Mouse (Mus musculus): ENCODE data around the gene Btnl2. TPM values are rescaled to one million over a fixed set of nuclear protein-coding genes. Genes with fewer than 3 reads are reported as not detected.

Gene Btnl2
- 0.13 and 0.16 TPM in 2 replicates for polyA plus RNA-seq (2015; fragmentation: Nextera tagmentation; extraction: Ambion mirVana)

DNA sequence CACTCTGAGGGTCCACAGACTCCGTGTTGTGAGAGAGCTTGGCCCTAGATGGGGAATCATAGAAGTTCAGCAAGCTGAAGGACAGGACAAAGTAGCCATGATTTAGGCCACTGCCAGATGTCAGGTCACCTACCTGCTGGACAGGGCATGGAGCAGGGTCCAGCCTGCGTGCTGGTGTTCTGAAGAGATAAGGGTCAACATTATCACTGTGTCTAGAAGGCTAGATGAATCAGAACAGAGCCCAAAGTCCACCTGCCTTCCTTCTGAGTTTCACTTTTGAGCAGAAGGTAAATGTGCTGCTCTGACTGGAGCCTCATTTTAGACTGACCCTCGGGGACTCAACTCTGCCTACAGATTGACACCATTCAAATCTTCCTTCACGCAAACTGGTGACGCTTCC, at the start of gene Btnl2:
TSS of gene Btnl2 (plus strand) at position 284 of the 400 bp plus-strand sequence.
- H3K9ac ChIP-seq (ENCODE audit: low read length): no peak within 1 kb of the TSS
- H3K27ac ChIP-seq (replicated peaks): no peak within 1 kb of the TSS
- ATAC-seq (ENCODE audit: low FRiP score, low TSS enrichment): no peak
- no peak within 1 kb of the TSS for H3K4me3 ChIP-seq (ENCODE audit: low read depth, low read length)
- WGBS: 80% methylated on average over 5 of the region's 5 CpGs
- TF ChIP-seq EP300 (optimal IDR thresholded peaks at IDR 0.05) (no peak), CTCF (IDR thresholded peaks at IDR 0.05; ENCODE audit: low read depth) (no peak)
- no peaks in the 10 kb centered on the region for H3K9me3 ChIP-seq (ENCODE audit: control insufficient read depth, low read length)
- H3K4me2 ChIP-seq (replicated peaks; ENCODE audit: low read depth): no peak within 1 kb of the TSS
- H3K36me3 ChIP-seq (ENCODE audit: control insufficient read depth, insufficient read depth, low read length): no peaks in the 10 kb centered on the region
- H3K4me1 ChIP-seq (replicated peaks; ENCODE audit: control insufficient read depth, insufficient read depth): no peaks in the 10 kb centered on the region
- no peak for DNase-seq (ENCODE audit: low spot score)
- H3K27me3 ChIP-seq (ENCODE audit: control insufficient read depth, insufficient read depth, low read length): no peaks in the 10 kb centered on the region

DNA sequence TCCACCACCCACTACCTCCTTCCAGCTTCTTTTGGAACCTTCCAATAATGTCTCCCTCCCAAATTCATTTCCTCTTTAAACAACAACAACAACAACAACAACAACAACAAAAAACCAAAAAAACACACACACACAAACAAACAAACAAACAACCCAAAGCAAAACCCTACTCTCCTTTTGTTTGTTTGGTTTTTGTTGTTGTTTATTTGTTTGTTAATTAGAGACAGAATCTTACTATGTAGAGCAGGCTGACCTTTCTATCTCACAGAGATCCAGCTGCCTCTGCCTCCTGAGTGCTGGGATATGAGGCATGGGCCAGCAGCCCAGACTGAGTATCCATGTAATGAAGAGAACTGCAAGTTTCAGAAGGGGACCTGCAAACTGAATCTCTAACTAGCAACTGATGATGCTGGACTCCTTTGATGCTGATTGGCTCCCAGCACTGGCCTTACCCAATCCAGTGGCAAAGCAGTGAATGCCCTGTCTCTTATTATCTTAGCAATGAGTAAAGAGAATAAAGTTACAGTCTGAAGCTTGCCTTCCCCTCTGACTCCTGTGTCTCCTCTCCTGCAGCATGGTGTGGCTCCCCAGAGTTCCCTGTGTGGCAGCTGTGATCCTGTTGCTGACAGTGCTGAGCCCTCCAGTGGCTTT, 49.1 kb upstream of the Btnl2 start, which contains the start of gene H2-Eb1:
TSS of gene H2-Eb1 (plus strand) at position 488 of the 651 bp plus-strand sequence.
- DNase-seq (ENCODE audit: low spot score) (peak; percentile 87), ATAC-seq (ENCODE audit: low FRiP score, low TSS enrichment) (peak; percentile 78)
- Histone ChIP-seq H3K27ac (replicated peaks) (no peak within 1 kb of the TSS), H3K9me3 (ENCODE audit: control insufficient read depth, low read length) (no peaks in the 10 kb centered on the region), H3K4me3 (ENCODE audit: low read depth, low read length) (no peak within 1 kb of the TSS), H3K36me3 (ENCODE audit: control insufficient read depth, insufficient read depth, low read length) (no peaks in the 10 kb centered on the region), H3K4me1 (replicated peaks; ENCODE audit: control insufficient read depth, insufficient read depth) (no peaks in the 10 kb centered on the region), H3K27me3 (ENCODE audit: control insufficient read depth, insufficient read depth, low read length) (no peaks in the 10 kb centered on the region), H3K4me2 (replicated peaks; ENCODE audit: low read depth) (no peak within 1 kb of the TSS), H3K9ac (ENCODE audit: low read length) (no peak within 1 kb of the TSS)
- no peak for TF ChIP-seq EP300 (optimal IDR thresholded peaks at IDR 0.05)
- no peak for TF ChIP-seq CTCF (IDR thresholded peaks at IDR 0.05; ENCODE audit: low read depth)

GRCm38 (mm10) chr17:34306407-34306806, 48.2 kb upstream of the Btnl2 start:
- DNase-seq (ENCODE audit: low spot score) (no peak), ATAC-seq (ENCODE audit: low FRiP score, low TSS enrichment) (no peak)
- Histone ChIP-seq H3K4me1 (replicated peaks; ENCODE audit: control insufficient read depth, insufficient read depth) (no peaks in the 10 kb centered on the region), H3K4me3 (ENCODE audit: low read depth, low read length) (no peak overlapping the region), H3K27me3 (ENCODE audit: control insufficient read depth, insufficient read depth, low read length) (no peaks in the 10 kb centered on the region), H3K36me3 (ENCODE audit: control insufficient read depth, insufficient read depth, low read length) (no peaks in the 10 kb centered on the region), H3K9ac (ENCODE audit: low read length) (no peak overlapping the region), H3K4me2 (replicated peaks; ENCODE audit: low read depth) (no peak overlapping the region), H3K9me3 (ENCODE audit: control insufficient read depth, low read length) (no peaks in the 10 kb centered on the region), H3K27ac (replicated peaks) (no peak overlapping the region)
- no peak for TF ChIP-seq EP300 (optimal IDR thresholded peaks at IDR 0.05)
- TF ChIP-seq CTCF (IDR thresholded peaks at IDR 0.05; ENCODE audit: low read depth): no peak
- WGBS: 81% methylated on average over 2 of the region's 2 CpGs

DNA sequence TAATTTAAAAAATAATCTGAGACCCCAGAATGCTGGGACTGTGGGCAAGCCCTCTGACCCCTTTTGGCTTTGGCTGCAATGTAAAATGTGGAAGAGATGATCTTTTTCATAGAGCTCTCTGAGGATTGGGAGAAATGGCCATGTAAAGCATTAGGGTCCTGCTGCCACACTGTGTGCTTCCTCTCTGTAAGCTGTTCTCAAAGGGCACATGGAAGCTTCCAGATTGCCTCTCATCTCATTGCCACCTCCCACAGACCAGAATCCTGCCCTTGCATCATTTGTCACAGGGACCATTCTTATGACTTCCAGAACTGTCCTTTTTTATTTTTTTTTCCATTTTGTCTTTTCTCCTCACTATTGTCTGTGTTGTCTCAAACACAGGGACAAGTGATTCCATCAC, 47.4 kb upstream of the Btnl2 start:
- Histone ChIP-seq H3K4me3 (ENCODE audit: low read depth, low read length) (no peak overlapping the region), H3K27ac (replicated peaks) (no peak overlapping the region), H3K4me2 (replicated peaks; ENCODE audit: low read depth) (no peak overlapping the region), H3K9ac (ENCODE audit: low read length) (no peak overlapping the region), H3K27me3 (ENCODE audit: control insufficient read depth, insufficient read depth, low read length) (no peaks in the 10 kb centered on the region), H3K36me3 (ENCODE audit: control insufficient read depth, insufficient read depth, low read length) (no peaks in the 10 kb centered on the region), H3K4me1 (replicated peaks; ENCODE audit: control insufficient read depth, insufficient read depth) (no peaks in the 10 kb centered on the region), H3K9me3 (ENCODE audit: control insufficient read depth, low read length) (no peaks in the 10 kb centered on the region)
- DNase-seq (ENCODE audit: low spot score): no peak
- ATAC-seq (ENCODE audit: low FRiP score, low TSS enrichment): no peak
- TF ChIP-seq CTCF (IDR thresholded peaks at IDR 0.05; ENCODE audit: low read depth): no peak
- no peak for TF ChIP-seq EP300 (optimal IDR thresholded peaks at IDR 0.05)

GRCm38 (mm10) chr17:34308161-34308560, 46.5 kb upstream of the Btnl2 start:
- Histone ChIP-seq H3K9me3 (ENCODE audit: control insufficient read depth, low read length) (no peaks in the 10 kb centered on the region), H3K4me2 (replicated peaks; ENCODE audit: low read depth) (no peak overlapping the region), H3K4me1 (replicated peaks; ENCODE audit: control insufficient read depth, insufficient read depth) (no peaks in the 10 kb centered on the region), H3K27me3 (ENCODE audit: control insufficient read depth, insufficient read depth, low read length) (no peaks in the 10 kb centered on the region), H3K4me3 (ENCODE audit: low read depth, low read length) (no peak overlapping the region), H3K27ac (replicated peaks) (no peak overlapping the region), H3K9ac (ENCODE audit: low read length) (no peak overlapping the region), H3K36me3 (ENCODE audit: control insufficient read depth, insufficient read depth, low read length) (no peaks in the 10 kb centered on the region)
- 80% methylated on average over 4 of the region's 4 CpGs for WGBS
- DNase-seq (ENCODE audit: low spot score): no peak
- ATAC-seq (ENCODE audit: low FRiP score, low TSS enrichment): no peak
- TF ChIP-seq CTCF (IDR thresholded peaks at IDR 0.05; ENCODE audit: low read depth) (no peak), EP300 (optimal IDR thresholded peaks at IDR 0.05) (no peak)

DNA sequence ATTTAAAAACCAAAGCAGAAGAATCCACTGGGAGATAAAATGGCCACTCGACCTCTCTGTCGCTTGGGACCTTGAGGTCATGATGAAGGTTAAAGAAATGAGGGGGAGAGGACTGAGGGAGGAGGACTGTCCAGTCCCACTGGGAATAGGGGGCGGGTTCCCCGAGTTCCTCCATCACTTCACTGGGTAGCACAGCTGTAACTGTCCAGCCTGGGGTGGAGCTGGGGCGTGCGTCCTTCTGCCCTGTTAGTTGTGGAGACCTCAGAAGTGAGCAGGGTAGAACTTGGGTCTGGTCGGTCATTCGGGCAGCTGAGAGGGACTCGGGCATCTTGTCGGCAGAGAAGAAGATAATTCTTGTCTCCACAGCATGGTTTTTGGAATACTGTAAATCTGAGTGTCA, 45.4 kb upstream of the Btnl2 start:
- Histone ChIP-seq H3K27me3 (ENCODE audit: control insufficient read depth, insufficient read depth, low read length) (no peaks in the 10 kb centered on the region), H3K4me1 (replicated peaks; ENCODE audit: control insufficient read depth, insufficient read depth) (no peaks in the 10 kb centered on the region), H3K36me3 (ENCODE audit: control insufficient read depth, insufficient read depth, low read length) (no peaks in the 10 kb centered on the region), H3K9ac (ENCODE audit: low read length) (peak overlapping the region; percentile 59), H3K4me3 (ENCODE audit: low read depth, low read length) (peak overlapping the region; percentile 52), H3K27ac (replicated peaks) (no peak overlapping the region), H3K9me3 (ENCODE audit: control insufficient read depth, low read length) (no peaks in the 10 kb centered on the region), H3K4me2 (replicated peaks; ENCODE audit: low read depth) (peak overlapping the region; percentile 74)
- TF ChIP-seq CTCF (IDR thresholded peaks at IDR 0.05; ENCODE audit: low read depth) (no peak), EP300 (optimal IDR thresholded peaks at IDR 0.05) (no peak)
- ATAC-seq (ENCODE audit: low FRiP score, low TSS enrichment): no peak
- WGBS: 26% methylated on average over 10 of the region's 10 CpGs
- DNase-seq (ENCODE audit: low spot score): no peak
